Mouse (Mus musculus): ENCODE data around the gene Get4. TPM values are rescaled to one million over a fixed set of nuclear protein-coding genes. Genes with fewer than 3 reads are reported as not detected.
A peak's percentile ranks its signal among the peaks of the same experiment; 100 is the strongest.

Get4 gene
- total RNA-seq, 2 experiments from 2014 or later: 44.8 to 47.4 TPM

- intact Hi-C loops (cut with DNase I): no loop called here
These were observed 14.7 kb upstream of the Get4 start for GRCm38 (mm10) chr5:139237436-139237835.

DNA sequence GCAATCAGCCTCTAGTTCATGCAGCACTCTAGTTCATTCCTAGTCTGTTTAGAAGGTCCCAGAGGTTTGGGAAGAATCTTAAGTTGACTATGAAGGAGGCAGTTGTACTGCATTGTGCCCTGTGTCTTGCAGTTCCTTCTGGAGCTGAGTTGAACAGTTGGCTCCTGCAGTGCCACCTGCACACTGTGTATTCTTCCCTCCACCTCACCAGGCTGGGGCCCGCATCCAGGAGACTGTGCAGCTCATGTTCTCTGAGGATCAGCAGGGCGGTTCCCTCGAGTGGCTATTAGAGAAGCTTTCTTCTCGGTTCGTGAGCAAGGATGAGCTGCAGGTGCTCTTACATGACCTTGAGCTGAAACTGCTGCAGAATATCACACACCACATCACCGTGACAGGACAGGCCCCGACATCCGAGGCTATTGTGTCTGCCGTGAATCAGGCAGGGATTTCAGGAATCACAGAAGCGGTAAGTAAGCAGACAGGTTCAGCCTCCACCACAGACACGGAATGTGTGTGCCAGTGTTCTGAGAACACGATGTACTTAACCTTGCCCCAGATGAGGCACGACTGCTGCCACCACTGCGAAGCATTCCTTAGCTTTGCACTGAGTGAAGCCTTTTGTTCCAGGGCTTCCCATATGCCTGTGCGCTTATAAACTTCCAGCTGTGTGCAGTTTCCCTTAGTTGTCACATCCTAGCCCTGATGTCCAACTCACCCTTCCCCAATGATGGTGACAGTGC lies 10.9 kb upstream of the Get4 start:
- intact Hi-C loops (cut with DNase I): no loop called here
- DNase-seq: no peak

More at GRCm38 (mm10) chr5:139237436-139237835, 14.7 kb upstream of the Get4 start:
- no peak for DNase-seq

GRCm38 (mm10) chr5:139243384-139243783 lies 8.7 kb upstream of the Get4 start:
- DNase-seq: no peak
- intact Hi-C loops (cut with DNase I): no loop called here

DNA sequence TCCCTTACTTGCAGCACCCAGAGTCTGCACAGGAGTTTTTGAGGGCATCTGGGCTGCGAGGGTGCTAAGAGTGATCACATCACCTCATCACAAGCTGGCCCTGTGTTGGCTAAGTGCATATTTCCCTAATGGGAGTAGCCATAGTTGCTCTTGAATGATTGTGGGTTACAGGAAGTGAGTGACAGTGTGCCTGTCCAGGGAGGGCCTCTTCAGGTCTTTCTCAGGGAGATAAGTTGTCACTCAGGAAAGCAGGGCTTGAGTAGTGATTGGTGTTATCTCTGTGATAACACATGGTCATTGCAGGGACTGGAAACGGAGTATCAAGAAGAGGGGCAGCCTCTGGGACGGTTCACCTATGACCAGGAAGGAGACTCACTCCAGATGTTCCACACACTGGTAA lies 4.4 kb upstream of the Get4 start:
- DNase-seq: no peak
- intact Hi-C loops (cut with DNase I): no loop called here

DNA sequence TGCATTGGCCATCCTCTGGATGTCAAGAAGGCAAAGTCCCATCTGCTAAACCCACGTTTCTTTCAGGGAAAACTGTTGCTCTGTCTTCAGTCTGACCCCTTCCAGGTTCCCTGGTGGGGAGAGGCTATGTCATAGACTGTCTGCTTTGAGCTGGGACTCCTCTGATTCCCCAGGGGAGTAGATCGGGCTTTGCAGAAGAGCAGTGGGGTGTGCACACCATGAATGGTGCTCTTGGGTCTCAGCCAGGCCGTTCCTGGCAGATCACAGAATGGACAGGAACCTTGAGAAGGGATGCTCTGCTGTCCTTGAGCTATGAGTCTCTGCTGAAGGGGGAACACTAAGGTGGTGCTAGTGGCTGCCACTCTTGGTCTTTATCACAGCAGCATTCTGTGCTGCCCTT lies 3.3 kb upstream of the Get4 start:
- no peak for DNase-seq
- intact Hi-C loops (cut with DNase I): no loop called here

DNA sequence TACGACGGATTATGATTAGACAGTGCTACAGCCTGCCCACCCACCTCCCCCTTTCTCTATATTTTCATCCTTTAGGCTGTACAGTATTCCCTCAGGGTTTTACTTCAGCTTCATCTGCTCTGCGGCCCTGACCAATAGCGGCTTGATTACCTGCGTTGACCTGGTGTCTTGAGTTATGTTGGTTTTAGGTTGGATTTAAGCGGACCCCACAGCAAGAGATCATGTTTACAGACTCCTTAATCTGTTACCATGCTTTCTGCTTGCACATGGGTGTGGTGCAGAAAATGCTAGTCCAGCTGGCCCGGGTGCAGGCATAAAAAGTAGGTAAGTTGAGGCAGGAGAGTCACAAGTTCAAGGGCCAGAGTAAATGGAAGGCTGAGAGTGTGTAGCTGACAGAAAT lies 845 bp upstream of the Get4 start:
- intact Hi-C loops (cut with DNase I): loop anchor here (5.0 kb wide), 1 partner anchor 99 kb away; the partner anchor contains the start of genes Dnaaf5 and Prkar1b
- DNase-seq: no peak

DNA sequence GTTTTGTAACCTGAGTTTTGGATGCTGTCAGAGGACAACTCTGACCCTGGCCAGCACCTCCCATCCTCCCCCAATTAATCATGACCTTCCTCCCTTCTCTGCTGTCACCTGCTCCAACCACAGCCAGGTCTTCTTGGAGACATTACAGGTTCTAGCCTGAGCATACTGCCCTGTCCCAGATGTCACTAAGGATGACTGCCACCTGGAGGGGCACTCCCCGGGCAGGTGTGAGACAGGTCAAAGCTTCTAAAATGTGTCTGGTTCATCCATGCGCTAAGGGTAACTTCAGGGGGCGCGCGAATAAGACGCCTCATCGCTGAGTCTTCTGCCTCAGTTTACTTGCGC lies 416 bp upstream of the Get4 start:
- no peak for DNase-seq
- intact Hi-C loops (cut with DNase I): loop anchor here (1.0 to 5.0 kb wide), 2 partner anchors 51 to 99 kb away; partner anchors contain the start of genes Dnaaf5, Prkar1b and Sun1

GRCm38 (mm10) chr5:139252910-139253245 lies 754 bp downstream of the Get4 start:
- DNase-seq: no peak
- intact Hi-C loops (cut with DNase I): loop anchor here (1.0 to 5.0 kb wide), 2 partner anchors 53 to 101 kb away; partner anchors contain the start of genes Dnaaf5, Prkar1b and Sun1

- intact Hi-C loops (cut with DNase I): loop anchor here (5.0 kb wide), 1 partner anchor 101 kb away; the partner anchor contains the start of genes Dnaaf5 and Prkar1b
- peak; percentile 14 to 34 for DNase-seq
These were observed 1.2 kb downstream of the Get4 start for GRCm38 (mm10) chr5:139253301-139253741.

GRCm38 (mm10) chr5:139254938-139255337 lies 2.8 kb downstream of the Get4 start:
- intact Hi-C loops (cut with DNase I): loop anchor here (5.0 kb wide), 1 partner anchor 103 kb away; the partner anchor contains the start of genes Dnaaf5 and Prkar1b

DNA sequence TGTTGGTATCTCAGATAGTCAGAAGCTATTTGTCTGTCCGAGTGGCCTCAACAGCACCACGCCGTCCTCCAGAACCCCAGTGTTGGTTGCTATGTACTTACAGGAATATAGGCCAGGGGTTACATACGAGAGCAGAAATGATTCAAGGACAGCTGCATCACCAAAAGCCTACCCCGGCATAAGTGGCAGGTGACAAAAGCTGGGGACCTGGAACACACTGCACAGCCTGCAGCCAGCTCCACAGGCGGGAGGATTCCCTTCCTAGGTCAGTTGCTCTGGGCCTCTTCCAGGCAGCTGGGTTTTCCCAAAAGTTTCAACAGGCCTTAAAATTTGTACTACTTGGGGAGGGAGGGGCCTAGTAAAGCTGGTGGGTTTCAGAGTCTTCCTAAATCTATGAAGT lies 3.7 kb downstream of the Get4 start:
- intact Hi-C loops (cut with DNase I): no loop called here
- DNase-seq: peak in 1 of 2 experiments; percentile 17

More at GRCm38 (mm10) chr5:139254938-139255337, 2.8 kb downstream of the Get4 start:
- no peak for DNase-seq

GRCm38 (mm10) chr5:139256211-139256765 lies 4.2 kb downstream of the Get4 start:
- intact Hi-C loops (cut with DNase I): no loop called here
- DNase-seq: no peak

- no peak for DNase-seq
- intact Hi-C loops (cut with DNase I): no loop called here
These were observed 5.1 kb downstream of the Get4 start for GRCm38 (mm10) chr5:139257265-139257664.

DNA sequence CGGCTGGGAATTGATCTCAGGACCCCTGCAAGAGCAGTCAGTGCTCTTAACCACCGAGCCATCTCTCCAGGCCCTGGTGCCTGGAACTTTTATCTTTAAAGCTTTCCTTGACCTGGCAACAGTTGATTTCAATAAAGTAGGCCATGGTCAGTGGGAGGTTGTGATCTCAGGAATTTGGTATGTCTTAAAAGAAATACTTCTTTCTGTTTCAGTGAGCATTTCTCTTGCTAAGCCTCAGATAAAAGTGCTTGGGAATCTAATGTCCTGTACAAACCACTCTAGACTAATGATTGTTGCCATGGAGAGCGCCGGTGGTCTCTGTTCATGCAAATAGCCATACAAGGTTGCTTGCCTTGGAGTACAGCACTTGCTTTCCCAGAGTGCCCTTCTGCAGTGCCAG lies 5.7 kb downstream of the Get4 start:
- intact Hi-C loops (cut with DNase I): no loop called here

GRCm38 (mm10) chr5:139258371-139259035 lies 6.4 kb downstream of the Get4 start:
- no peak for DNase-seq
- intact Hi-C loops (cut with DNase I): no loop called here

More for the DNA sequence above, 5.7 kb downstream of the Get4 start:
- DNase-seq: no peak

GRCm38 (mm10) chr5:139259853-139260252 lies 7.7 kb downstream of the Get4 start:
- intact Hi-C loops (cut with DNase I): no loop called here
- peak; percentile 29 to 37 for DNase-seq

DNA sequence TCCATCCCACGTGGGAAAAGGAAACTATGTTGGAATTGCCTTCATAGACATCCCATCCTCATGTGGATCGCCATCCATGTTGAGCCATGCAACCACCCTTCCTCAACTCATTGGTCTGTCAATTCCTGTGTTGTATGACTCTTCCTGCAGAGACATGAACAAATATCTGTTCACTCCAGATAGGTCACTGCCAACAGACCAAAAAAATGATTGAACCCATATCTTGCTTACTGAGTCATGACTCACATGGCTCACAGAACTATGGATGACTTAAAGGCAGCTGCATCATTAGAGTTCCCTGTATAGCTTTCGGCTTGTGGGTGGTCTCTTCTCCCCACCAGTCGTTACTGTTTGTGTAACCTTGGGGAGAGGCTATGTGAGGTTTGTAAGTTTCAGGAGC lies 9.3 kb downstream of the Get4 start:
- intact Hi-C loops (cut with DNase I): no loop called here
- DNase-seq: no peak

DNA sequence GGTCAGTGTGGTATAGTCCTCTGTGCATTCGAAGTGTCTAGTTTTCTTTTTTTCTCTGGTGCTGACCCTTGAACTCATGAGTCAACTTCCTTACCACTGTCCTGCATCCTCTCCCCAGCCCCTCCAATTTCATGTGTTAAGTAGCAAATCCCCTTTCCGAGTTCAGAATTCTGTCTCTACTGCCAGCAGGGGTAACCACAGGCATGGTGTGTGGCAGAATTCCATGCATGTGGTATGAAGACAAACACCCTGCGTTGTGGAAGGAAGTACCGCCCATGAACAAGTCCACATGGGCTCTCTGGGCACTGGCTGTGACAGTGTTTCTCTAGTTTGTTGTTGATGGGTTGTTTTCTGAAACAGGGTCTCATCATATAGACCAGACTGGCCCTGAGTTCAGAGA lies 15.5 kb downstream of the Get4 start:
- no peak for DNase-seq
- intact Hi-C loops (cut with DNase I): no loop called here

GRCm38 (mm10) chr5:139270806-139271521 lies 18.8 kb downstream of the Get4 start:
- no peak for DNase-seq
- intact Hi-C loops (cut with DNase I): no loop called here

- DNase-seq: no peak
- intact Hi-C loops (cut with DNase I): no loop called here
These were observed 19.9 kb downstream of the Get4 start for GRCm38 (mm10) chr5:139271994-139272554.

Data from heart, postnatal 36 days (tissue).